Mouse (Mus musculus): Measurements from ENCODE around the gene Vgll4.

Vgll4 gene

DNA sequence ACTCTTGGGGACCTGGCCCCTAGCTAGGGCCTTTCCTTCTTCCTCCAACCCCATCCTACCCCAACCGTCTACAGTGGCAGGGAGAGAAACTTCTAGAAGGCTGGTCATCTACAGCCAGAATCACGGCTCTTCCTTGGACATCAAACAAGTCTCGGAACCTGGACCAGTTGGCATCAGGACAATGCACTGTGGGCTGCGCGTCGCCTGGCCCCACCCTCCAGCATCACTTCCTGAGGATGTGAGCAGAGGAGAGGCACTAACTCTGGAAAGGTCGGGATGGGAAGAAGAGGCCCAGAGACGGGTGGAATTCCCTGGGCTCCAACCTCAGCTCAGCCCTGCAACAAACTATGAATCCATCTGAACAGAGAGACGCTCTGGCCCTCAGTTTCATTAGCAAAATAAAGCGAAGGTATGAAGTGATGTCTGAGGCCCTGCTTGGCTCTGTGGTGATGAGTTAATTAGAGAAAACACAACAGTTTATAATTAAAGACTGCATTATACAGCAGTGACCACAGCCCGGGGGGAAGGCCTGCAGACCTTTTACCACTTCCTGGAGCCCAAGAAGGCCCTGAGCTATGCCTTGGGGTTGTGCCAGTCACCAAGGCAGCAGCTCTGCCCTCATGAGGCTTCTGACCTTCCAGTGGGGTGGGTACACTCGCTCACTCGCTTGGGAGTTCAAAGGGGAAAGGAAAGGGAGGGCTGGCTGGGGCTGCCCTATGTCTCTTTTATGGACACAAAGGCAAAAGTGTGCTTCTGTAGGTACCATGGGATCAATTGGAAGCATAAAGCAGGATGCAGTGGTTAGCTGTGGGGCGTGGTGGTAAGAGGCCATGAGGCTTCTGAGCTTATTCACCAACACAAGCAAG lies 51.8 kb downstream of the Vgll4 start:
- DNase-seq (ENCODE audit: low spot score), result no peak

DNA sequence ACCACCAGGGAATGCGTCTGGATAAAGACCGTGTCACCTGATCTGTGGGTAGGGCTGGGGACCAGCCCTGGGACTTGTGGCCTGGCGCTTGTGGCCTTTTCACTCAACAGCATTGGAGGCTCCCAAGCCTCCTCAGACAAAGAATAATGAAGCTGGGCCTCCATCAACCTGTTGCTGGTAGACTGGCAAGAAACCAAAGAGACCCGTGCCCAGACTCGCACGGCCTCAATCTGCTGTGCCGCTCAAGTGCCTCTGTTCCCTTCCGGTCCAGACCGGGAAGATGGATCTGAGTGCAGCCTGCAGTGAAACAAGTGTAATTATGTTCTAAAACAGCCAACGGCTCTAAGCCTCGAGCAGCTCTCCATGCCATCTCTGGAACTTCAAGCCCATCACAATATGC lies 52.7 kb downstream of the Vgll4 start:
- DNase-seq (ENCODE audit: low spot score), result no peak

DNA sequence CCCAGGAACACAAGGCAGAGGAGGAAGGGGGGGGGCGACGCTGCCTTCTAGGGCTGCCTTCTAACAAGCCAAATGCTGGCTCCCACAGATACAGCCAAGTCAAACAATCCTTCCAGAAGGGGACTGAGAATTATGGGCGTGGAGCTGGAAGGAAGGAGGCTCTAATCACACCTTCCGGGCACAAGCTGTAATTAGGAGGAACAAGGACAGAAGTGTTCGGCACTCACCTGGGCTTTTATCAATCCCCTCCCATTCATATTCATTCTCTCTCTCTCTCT lies 53.1 kb downstream of the Vgll4 start:
- DNase-seq (ENCODE audit: low spot score), result no peak

GRCm38 (mm10) chr6:114915915-114916714 lies 53.7 kb downstream of the Vgll4 start:
- no peak for DNase-seq (ENCODE audit: low spot score)

- DNase-seq (ENCODE audit: low spot score), result no peak
Observed at GRCm38 (mm10) chr6:114914041-114914716, 55.6 kb downstream of the Vgll4 start.

GRCm38 (mm10) chr6:114913142-114913541 lies 56.7 kb downstream of the Vgll4 start:
- no peak for DNase-seq (ENCODE audit: low spot score)

GRCm38 (mm10) chr6:114911540-114911939 lies 58.3 kb downstream of the Vgll4 start:
- no peak for DNase-seq (ENCODE audit: low spot score)

DNA sequence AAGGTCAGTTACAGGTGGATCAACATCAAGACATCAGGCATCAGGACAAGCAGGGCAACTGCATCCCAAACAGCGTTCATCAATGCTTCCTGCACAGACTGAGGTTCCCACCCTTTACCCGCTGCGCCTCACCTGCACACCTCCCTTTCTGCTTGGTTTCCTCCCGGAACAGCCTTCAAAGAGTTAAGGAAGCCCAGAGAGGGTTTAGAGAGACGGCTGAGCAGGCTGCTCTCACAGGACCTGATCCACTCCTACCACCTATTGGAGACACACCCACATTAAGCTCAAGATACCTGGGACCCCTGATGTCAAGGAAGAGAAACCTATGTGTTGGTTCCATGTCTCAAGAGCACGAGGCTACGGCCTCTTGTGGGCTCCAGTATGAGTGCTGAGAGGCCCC lies 60.0 kb downstream of the Vgll4 start:
- DNase-seq (ENCODE audit: low spot score), result no peak

GRCm38 (mm10) chr6:114907459-114907858 lies 62.3 kb downstream of the Vgll4 start:
- DNase-seq (ENCODE audit: low spot score), result no peak

DNA sequence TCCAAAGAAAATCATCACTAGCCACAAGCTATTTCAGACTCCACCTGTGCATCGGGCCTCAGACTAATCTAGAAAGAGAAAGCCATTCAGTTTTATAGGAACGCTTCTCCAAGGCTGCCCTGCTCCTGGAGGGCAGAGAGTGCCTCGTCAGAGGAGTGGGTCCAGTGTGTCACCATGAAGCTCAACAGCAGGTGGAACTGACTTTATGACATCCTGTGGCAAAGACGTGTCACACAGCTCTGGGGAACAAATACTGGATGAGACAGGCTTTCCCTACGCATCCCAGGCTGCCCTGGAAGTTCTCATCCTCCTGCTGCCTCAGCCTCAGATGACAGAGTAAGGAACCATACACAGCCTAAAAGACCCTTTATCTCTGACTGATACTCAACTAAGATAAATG lies 63.6 kb downstream of the Vgll4 start:
- no peak for DNase-seq (ENCODE audit: low spot score)

GRCm38 (mm10) chr6:114905253-114906028 lies 64.4 kb downstream of the Vgll4 start:
- DNase-seq (ENCODE audit: low spot score), result no peak

DNA sequence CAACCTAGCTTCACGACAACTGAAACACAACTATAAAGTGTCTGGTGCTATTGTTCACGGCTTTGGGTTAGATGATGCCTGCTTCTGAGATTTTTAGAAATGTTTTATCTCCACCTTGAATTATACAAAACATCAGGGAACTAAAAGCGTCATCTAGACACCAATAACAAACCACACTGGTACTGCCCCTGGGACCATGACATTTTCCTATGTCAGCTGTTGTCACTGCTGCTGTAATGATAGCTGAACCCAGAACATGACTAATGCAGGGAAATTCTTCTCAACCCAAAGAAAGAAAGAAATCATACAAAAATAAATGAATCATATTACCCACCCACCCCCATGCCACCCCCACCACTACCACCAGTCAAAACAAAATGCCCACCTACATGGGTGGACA lies 65.0 kb downstream of the Vgll4 start:
- DNase-seq (ENCODE audit: low spot score), result no peak

- DNase-seq (ENCODE audit: low spot score), result no peak
Observed at GRCm38 (mm10) chr6:114904233-114904632, 65.6 kb downstream of the Vgll4 start.

- no peak for DNase-seq (ENCODE audit: low spot score)
Observed at GRCm38 (mm10) chr6:114901921-114902320, 67.9 kb downstream of the Vgll4 start.

- no peak for DNase-seq (ENCODE audit: low spot score)
Observed at GRCm38 (mm10) chr6:114901321-114901824, 68.4 kb downstream of the Vgll4 start.

DNA sequence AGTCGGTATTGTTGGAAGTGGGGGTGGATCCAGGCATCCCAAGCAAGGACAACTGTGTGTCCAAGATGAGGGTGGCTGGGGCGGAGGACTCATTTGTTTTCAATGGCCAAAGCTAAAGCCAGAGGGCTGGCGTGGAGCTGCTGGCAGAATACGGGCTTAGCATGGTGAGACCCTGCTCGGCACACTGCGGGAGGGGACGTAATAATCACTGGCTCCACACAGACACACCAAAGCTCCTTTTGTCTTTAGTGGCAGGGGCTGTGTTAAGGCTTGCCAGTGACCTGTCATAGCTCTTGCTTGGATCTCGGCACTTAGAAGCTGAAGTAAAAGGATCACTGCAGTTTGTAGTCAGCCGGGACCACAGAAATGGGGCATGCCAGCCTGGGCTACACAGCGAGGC lies 69.6 kb downstream of the Vgll4 start:
- no peak for DNase-seq (ENCODE audit: low spot score)

DNA sequence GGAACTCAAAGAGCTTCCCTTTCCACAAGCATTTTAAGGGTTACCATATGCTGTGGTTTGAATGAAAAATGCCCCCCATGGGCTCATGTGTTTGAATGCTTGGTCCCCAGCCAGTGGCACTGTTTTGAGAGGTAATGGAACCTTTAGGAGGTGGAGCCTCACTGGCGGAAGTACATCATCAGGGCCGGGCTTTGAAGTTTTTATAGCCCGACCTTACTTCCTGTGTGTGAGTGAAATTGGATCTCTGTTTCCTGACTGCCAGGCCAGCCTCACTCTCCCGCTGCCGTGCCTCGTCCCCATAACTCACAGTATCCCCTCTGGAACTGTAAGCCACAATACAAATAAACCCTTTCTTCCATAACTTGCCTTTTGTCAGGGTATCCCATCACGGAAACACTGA lies 70.1 kb downstream of the Vgll4 start:
- no peak for DNase-seq (ENCODE audit: low spot score)

DNA sequence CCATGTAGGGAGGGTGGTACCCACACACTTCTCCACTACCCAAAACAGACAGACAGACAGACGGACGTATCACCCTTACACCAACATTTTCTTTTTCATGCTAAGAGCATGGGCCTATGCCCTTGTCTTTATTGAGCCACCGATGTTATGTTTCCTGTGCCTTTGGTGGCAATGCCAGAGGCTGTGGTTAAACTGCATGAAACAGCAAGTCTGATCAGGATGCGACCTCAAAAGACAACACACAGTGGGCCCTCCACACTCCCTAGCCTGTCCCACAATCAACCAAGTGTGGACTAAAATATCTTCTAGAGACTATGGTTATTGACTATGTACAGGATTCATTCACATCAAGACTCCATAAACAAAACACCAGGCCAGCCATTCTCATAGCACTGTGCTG lies 70.8 kb downstream of the Vgll4 start:
- DNase-seq (ENCODE audit: low spot score), result no peak

- no peak for DNase-seq (ENCODE audit: low spot score)
Observed at GRCm38 (mm10) chr6:114896281-114896680, 73.5 kb downstream of the Vgll4 start.

DNA sequence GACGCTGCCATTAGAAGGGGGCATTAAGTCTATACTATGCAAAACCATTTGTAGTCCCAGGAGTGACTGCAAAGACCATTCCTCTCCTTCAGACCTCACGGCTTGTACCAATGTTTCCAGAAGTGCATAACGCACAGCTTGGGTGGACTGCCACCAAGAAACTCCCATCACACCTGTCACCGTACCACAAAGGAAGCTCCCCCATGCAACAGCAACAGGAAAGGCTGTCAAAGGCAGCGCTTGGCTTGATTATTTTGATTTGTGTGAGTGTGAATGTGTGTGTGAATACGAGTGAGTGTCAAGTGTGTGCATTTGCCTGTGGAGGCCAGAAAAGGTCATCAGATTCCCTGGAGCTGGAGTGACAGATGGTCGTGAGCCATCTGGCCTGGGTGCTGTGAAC lies 74.6 kb downstream of the Vgll4 start:
- DNase-seq (ENCODE audit: low spot score), result no peak

DNA sequence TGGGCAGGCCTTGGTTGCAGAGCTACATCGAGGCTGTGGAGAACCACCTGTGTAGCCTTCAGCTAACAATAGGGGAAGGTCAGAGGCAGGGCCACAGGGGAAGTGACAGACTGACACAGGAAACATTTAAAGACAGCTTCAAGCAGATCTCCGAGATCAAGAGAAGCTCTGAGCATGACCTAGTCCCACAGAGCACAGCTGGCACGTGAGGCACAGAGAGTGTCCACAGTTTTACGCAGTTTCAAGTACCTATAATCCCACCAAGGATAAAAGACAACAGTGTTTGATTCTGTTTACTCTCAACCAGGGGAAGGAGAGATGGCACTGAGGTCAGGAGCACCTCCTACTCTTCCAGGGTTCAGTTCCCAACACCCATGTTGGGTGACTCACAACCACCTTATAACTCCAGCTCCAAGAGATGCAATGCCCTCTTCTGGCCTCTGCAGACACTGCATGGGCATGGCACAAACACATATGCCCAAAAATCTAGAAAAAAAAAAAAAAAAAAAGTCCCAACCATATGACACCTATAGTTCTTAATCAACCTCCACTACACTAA lies 75.2 kb downstream of the Vgll4 start:
- no peak for DNase-seq (ENCODE audit: low spot score)
